Mouse (Mus musculus): ENCODE measurements around the gene Cyp3a57. TPM values are rescaled to one million over a fixed set of nuclear protein-coding genes. Genes with fewer than 3 reads are reported as not detected.
"Not testable (repeated sequence)": the region's sequence is repeated elsewhere in the genome, so short reads cannot be mapped to it uniquely, and the experiment has no call there.

Cyp3a57 gene
- polyA plus RNA-seq, 1 experiment from 2014 or later: not detected

GRCm38 (mm10) chr5:145353081-145353480, 8.0 kb downstream of the Cyp3a57 start:
- H3K4me3 ChIP-seq (replicated peaks; ENCODE audit: low read length): no peak overlapping the region
- 73% methylated on average over 1 of the region's 1 CpGs for WGBS
- no peaks in the 10 kb centered on the region for H3K4me1 ChIP-seq (ENCODE audit: control insufficient read depth, insufficient read depth, low read length)
- H3K36me3 ChIP-seq (ENCODE audit: control insufficient read depth, insufficient read depth, low read length): no peaks in the 10 kb centered on the region
- no peak for ATAC-seq (ENCODE audit: insufficient read depth, low FRiP score)
- H3K27ac ChIP-seq (ENCODE audit: low read length): no peak overlapping the region
- no peaks in the 10 kb centered on the region for H3K27me3 ChIP-seq (ENCODE audit: control insufficient read depth, insufficient read depth, low read length)
- H3K9ac ChIP-seq (ENCODE audit: low read length): no peak overlapping the region
- no peaks in the 10 kb centered on the region for H3K9me3 ChIP-seq (replicated peaks; ENCODE audit: control insufficient read depth, low read length)
- no peak overlapping the region for H3K4me2 ChIP-seq (ENCODE audit: low read depth, low read length)

GRCm38 (mm10) chr5:145415416-145415815, 70.3 kb downstream of the Cyp3a57 start:
- H3K4me2 ChIP-seq (ENCODE audit: low read depth, low read length); H3K27ac ChIP-seq (ENCODE audit: low read length); H3K9ac ChIP-seq (ENCODE audit: low read length); ATAC-seq (ENCODE audit: insufficient read depth, low FRiP score); H3K4me3 ChIP-seq (replicated peaks; ENCODE audit: low read length); H3K36me3 ChIP-seq (ENCODE audit: control insufficient read depth, insufficient read depth, low read length); H3K27me3 ChIP-seq (ENCODE audit: control insufficient read depth, insufficient read depth, low read length); H3K4me1 ChIP-seq (ENCODE audit: control insufficient read depth, insufficient read depth, low read length); H3K9me3 ChIP-seq (replicated peaks; ENCODE audit: control insufficient read depth, low read length): not testable (repeated sequence)
- 82% methylated on average over 9 of the region's 9 CpGs for WGBS

- no peak for ATAC-seq (ENCODE audit: insufficient read depth, low FRiP score)
- H3K4me3 ChIP-seq (replicated peaks; ENCODE audit: low read length): no peak overlapping the region
- H3K36me3 ChIP-seq (ENCODE audit: control insufficient read depth, insufficient read depth, low read length): no peaks in the 10 kb centered on the region
- 56% methylated on average over 1 of the region's 1 CpGs for WGBS
- no peaks in the 10 kb centered on the region for H3K9me3 ChIP-seq (replicated peaks; ENCODE audit: control insufficient read depth, low read length)
- no peak overlapping the region for H3K4me2 ChIP-seq (ENCODE audit: low read depth, low read length)
- no peak overlapping the region for H3K9ac ChIP-seq (ENCODE audit: low read length)
- H3K4me1 ChIP-seq (ENCODE audit: control insufficient read depth, insufficient read depth, low read length): no peaks in the 10 kb centered on the region
- H3K27ac ChIP-seq (ENCODE audit: low read length): no peak overlapping the region
- H3K27me3 ChIP-seq (ENCODE audit: control insufficient read depth, insufficient read depth, low read length): no peaks in the 10 kb centered on the region
These were observed 77.2 kb downstream of the Cyp3a57 start for GRCm38 (mm10) chr5:145422287-145422686.

- no peaks in the 10 kb centered on the region for H3K27me3 ChIP-seq (ENCODE audit: control insufficient read depth, insufficient read depth, low read length)
- ATAC-seq (ENCODE audit: insufficient read depth, low FRiP score): no peak
- no peaks in the 10 kb centered on the region for H3K4me1 ChIP-seq (ENCODE audit: control insufficient read depth, insufficient read depth, low read length)
- no peaks in the 10 kb centered on the region for H3K36me3 ChIP-seq (ENCODE audit: control insufficient read depth, insufficient read depth, low read length)
- H3K9me3 ChIP-seq (replicated peaks; ENCODE audit: control insufficient read depth, low read length): no peaks in the 10 kb centered on the region
- no peak overlapping the region for H3K4me3 ChIP-seq (replicated peaks; ENCODE audit: low read length)
- H3K9ac ChIP-seq (ENCODE audit: low read length): no peak overlapping the region
- no peak overlapping the region for H3K4me2 ChIP-seq (ENCODE audit: low read depth, low read length)
- no peak overlapping the region for H3K27ac ChIP-seq (ENCODE audit: low read length)
These were observed 85.9 kb downstream of the Cyp3a57 start for GRCm38 (mm10) chr5:145431004-145431403.

GRCm38 (mm10) chr5:145433688-145434087, 88.6 kb downstream of the Cyp3a57 start:
- Histone ChIP-seq H3K4me1 (ENCODE audit: control insufficient read depth, insufficient read depth, low read length) (no peaks in the 10 kb centered on the region), H3K27ac (ENCODE audit: low read length) (no peak overlapping the region), H3K4me2 (ENCODE audit: low read depth, low read length) (no peak overlapping the region), H3K9ac (ENCODE audit: low read length) (no peak overlapping the region), H3K27me3 (ENCODE audit: control insufficient read depth, insufficient read depth, low read length) (no peaks in the 10 kb centered on the region), H3K9me3 (replicated peaks; ENCODE audit: control insufficient read depth, low read length) (no peaks in the 10 kb centered on the region), H3K4me3 (replicated peaks; ENCODE audit: low read length) (no peak overlapping the region), H3K36me3 (ENCODE audit: control insufficient read depth, insufficient read depth, low read length) (no peaks in the 10 kb centered on the region)
- no peak for ATAC-seq (ENCODE audit: insufficient read depth, low FRiP score)
- 75% methylated on average over 1 of the region's 1 CpGs for WGBS

Other genes starting within 250 kb of the Cyp3a57 start
- 381 and 399 TPM in 2 replicates for gene Arpc1b, start 231.1 kb upstream of the Cyp3a57 start, polyA plus RNA-seq (2015; fragmentation: Nextera tagmentation; extraction: Ambion mirVana)
- 77.8 and 81.4 TPM in 2 replicates for gene Pdap1, start 205.0 kb upstream of the Cyp3a57 start, polyA plus RNA-seq (2015; fragmentation: Nextera tagmentation; extraction: Ambion mirVana)
- 147 and 167 TPM in 2 replicates for gene Bud31, start 204.9 kb upstream of the Cyp3a57 start, polyA plus RNA-seq (2015; fragmentation: Nextera tagmentation; extraction: Ambion mirVana)
- gene Ptcd1, start 178.2 kb upstream of the Cyp3a57 start, polyA plus RNA-seq (2015; fragmentation: Nextera tagmentation; extraction: Ambion mirVana): 15.1 and 17.4 TPM in 2 replicates
- 35.2 and 36.3 TPM in 2 replicates for gene Cpsf4, start 178.1 kb upstream of the Cyp3a57 start, polyA plus RNA-seq (2015; fragmentation: Nextera tagmentation; extraction: Ambion mirVana)
- 705 and 758 TPM in 2 replicates for gene Atp5j2, start 153.2 kb upstream of the Cyp3a57 start, polyA plus RNA-seq (2015; fragmentation: Nextera tagmentation; extraction: Ambion mirVana)
- gene Zkscan14, start 143.4 kb upstream of the Cyp3a57 start, polyA plus RNA-seq (2015; fragmentation: Nextera tagmentation; extraction: Ambion mirVana): 8.5 and 9.3 TPM in 2 replicates
- gene Zkscan5, start 140.7 kb upstream of the Cyp3a57 start, polyA plus RNA-seq (2015; fragmentation: Nextera tagmentation; extraction: Ambion mirVana): 11.1 and 11.3 TPM in 2 replicates
- 33.8 and 34.2 TPM in 2 replicates for gene Zfp655, start 113.6 kb upstream of the Cyp3a57 start, polyA plus RNA-seq (2015; fragmentation: Nextera tagmentation; extraction: Ambion mirVana)
- 0.21 and 0.36 TPM in 2 replicates for gene Zscan25, start 64.8 kb upstream of the Cyp3a57 start, polyA plus RNA-seq (2015; fragmentation: Nextera tagmentation; extraction: Ambion mirVana)
- 0.12 and 0.40 TPM in 2 replicates for gene Cyp3a16, start 124.4 kb downstream of the Cyp3a57 start, polyA plus RNA-seq (2015; fragmentation: Nextera tagmentation; extraction: Ambion mirVana)
- gene Cyp3a41b, start 239.5 kb downstream of the Cyp3a57 start, polyA plus RNA-seq (2015; fragmentation: Nextera tagmentation; extraction: Ambion mirVana): not detected in 2 replicates

All from stomach, embryonic 16.5 days (tissue).